Mouse (Mus musculus) mouse embryonic stem cell (cell line): ENCODE measurements around the gene Qrich2.
"Not testable (repeated sequence)": the region's sequence is repeated elsewhere in the genome, so short reads cannot be mapped to it uniquely, and the experiment has no call there.

Experiments used
- in situ Hi-C, 2 experiments: fragments of 300-500 bp; cut with MboI; formaldehyde crosslinking; loops; 1 replicate in 1 of 2; 3 replicates in 1 of 2; pipeline ENCODE4 v1.14.3; 2019 to 2020; ENCODE audit warnings: low sequenced_read_pairs in 2 of 2, low pct_unique_long_range_greater_than_20kb in 1 of 2, mixed read lengths in 1 of 2; ENCODE audit not compliant: unreplicated experiment in 1 of 2

The Qrich2 gene

GRCm38 (mm10) chr11:116423214-116423613, 42.8 kb downstream of the Qrich2 start:
- in situ Hi-C loops = no loop called here

DNA sequence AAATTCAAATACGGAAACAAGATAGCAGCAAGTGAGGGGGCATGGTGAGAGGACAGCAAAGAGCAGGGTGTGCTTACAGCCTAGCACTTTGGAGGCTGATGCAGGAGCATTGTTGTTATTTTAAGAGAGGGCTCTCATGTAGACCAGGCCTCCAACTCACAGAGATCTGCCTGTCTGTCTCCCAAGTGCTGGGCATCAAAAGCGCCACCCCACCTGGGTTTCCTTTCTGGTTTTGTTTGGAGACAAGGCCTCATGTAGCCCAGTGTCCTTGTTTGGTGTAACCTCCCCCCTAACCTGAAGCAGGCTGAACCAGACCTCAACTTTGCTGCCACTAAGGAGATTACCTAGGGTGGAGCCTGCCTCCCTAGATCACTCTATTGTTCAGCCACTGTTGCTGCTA, 43.5 kb downstream of the Qrich2 start:
- in situ Hi-C loops = no loop called here

DNA sequence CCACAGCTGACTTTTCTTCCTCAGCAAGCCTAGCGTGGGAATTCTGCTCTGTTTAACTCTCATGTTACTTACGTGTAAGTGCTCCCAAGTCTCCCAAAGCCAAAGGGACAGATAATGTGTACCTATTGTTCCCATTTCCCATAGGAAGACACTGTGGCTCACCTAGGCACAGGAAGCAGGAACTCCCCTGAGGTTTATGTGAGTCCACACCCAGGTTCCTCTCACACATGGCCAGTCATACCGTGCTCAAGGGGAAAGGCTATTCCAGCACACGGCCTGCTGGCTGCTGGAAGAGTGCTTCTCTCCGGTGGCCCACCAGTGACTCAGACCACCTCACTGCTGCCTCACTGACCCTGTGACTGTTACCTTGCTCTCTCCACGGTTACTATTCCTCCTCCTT, 44.9 kb downstream of the Qrich2 start:
- in situ Hi-C loops = no loop called here

GRCm38 (mm10) chr11:116418841-116419462, 47.1 kb downstream of the Qrich2 start:
- in situ Hi-C loops = no loop called here

- in situ Hi-C loops = no loop called here
These were observed 47.7 kb downstream of the Qrich2 start for GRCm38 (mm10) chr11:116418194-116418840.

DNA sequence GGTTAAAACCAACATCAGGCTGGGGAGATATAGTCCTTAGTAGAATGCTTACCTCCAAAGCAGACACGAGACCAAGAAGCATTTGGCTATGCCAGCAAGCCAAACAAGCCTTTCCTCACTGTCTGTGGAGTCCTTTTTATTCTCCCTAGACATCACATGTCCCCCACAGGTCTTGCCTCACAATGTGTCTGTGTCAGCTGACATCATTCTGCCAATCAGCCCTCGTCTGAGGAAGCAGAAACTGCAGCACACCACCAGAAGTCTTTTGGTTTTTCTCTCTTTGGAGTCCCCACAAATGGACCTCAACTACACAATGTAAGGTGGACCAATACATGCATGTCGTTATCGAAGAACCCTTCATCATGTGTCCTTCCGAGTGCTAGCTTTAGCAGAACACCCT, 49.0 kb downstream of the Qrich2 start:
- in situ Hi-C loops = no loop called here

GRCm38 (mm10) chr11:116416196-116416943, 49.7 kb downstream of the Qrich2 start:
- in situ Hi-C loops = no loop called here

- in situ Hi-C loops = no loop called here
These were observed 52.4 kb downstream of the Qrich2 start for GRCm38 (mm10) chr11:116413631-116414022.

GRCm38 (mm10) chr11:116412904-116413630, 53.0 kb downstream of the Qrich2 start, which contains the start of gene Rnf157:
Rnf157 (minus strand) TSS chr11:116413032.
- in situ Hi-C loops = no loop called here

DNA sequence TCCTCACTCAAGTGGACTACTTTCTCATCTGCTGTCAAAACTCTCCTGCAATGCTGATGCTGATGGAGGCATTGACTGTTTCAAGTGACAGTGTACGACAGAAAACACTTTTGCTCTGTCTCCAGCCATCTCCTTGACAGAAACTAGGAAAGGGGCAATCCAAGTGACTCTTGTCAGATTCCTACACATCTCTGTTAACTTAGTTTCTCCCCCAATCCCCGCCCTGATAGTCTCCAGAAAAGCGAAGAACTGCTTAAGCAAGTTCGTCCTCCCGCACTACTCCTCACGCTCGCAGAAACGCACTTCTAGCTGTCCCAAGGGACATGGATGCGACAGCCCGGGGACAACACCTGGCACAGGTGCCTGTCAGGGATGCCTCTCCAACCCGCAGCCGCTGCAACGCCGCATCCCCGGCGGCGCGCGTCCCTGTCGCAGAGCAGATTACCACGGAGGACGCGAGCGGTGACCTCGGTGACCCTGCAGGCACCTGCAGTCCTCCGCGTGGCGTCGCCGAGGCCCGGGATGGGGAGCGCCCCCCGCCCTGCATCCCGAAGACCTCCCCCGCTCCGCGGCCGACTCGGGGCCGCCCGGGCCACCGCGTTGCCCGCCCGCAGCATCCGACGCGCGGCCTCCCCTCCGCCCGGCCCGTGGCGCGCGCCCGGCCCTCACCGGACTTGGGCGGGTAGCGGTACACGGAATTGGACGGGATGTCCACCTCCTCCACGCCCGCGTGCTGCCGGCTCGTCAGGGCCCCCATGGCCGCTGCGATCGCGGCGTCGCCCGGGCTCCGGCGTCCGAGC, 53.8 kb downstream of the Qrich2 start:
- in situ Hi-C loops = no loop called here

DNA sequence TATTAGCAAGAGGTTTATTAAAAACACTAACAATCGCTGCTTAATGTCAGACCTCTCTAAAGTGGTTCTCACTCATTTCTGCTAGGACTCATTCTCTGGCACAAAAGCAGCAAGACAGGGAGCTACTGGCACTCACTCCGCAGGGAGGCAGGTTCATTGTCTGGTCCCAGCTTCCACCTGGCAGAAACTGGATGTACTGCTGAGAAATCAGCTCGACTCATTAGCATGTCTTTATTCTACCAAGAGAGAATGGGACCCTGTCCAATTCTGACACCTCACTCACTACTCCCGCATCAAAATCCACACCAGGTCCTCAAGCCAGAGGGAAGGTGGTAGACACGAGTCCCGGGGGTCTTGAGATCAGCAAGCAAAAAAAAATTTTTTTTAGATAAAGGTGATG, 54.5 kb downstream of the Qrich2 start:
- in situ Hi-C loops = no loop called here

GRCm38 (mm10) chr11:116410415-116410814, 55.6 kb downstream of the Qrich2 start:
- in situ Hi-C loops = not testable (repeated sequence)

GRCm38 (mm10) chr11:116409008-116409407, 57.0 kb downstream of the Qrich2 start:
- in situ Hi-C loops = no loop called here

GRCm38 (mm10) chr11:116406231-116406728, 59.8 kb downstream of the Qrich2 start:
- in situ Hi-C loops = no loop called here

DNA sequence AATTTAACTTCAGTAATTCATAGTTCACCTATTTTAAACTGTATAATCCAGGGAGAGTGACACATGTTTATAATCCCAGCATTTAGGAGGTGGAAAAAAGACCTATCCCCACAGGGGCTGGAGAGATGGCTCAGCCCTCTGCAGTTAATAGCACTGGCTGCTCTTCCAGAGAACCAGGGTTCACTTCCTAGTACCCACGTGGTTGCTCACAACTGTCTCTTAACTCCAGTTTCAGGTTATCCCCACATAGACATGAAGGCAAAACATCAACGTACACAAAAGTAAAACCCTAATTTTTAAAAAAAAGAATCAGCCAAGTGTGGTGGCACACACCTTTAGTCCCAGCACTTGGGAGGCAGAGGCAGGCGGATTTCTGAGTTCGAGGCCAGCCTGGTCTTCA, 60.4 kb downstream of the Qrich2 start:
- in situ Hi-C loops = no loop called here

DNA sequence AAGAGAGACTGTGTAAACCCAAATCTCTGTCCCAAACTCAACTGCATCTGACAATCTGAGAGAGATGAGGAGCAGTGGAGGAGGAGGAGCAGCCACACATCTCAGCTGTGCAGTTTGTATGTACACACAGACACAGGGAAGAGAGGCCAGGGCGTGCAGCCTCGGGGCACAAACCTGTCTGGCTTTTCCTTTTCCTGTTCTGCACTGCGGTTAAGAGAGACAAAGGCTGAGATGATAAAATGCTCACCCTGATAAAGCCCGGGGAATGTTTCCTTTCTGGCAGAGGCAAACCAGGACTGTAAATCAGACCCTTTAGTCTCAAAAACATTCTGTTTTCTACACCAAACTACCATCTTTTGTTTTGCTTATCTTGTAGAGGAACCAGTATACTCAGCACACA, 65.5 kb downstream of the Qrich2 start:
- in situ Hi-C loops = no loop called here

GRCm38 (mm10) chr11:116398348-116398677, 67.7 kb downstream of the Qrich2 start:
- in situ Hi-C loops = no loop called here
